Mouse (Mus musculus): Measurements from ENCODE around the gene Spin1.
A peak's percentile ranks its signal among the peaks of the same experiment; 100 is the strongest.
"Not testable (repeated sequence)": the region's sequence is repeated elsewhere in the genome, so short reads cannot be mapped to it uniquely, and the experiment has no call there.

Spin1 gene

GRCm38 (mm10) chr13:51095196-51095715, 5.4 kb upstream of the Spin1 start:
- DNase-seq: no peak

- DNase-seq: no peak
These were observed 4.0 kb upstream of the Spin1 start for GRCm38 (mm10) chr13:51096644-51097043.

- peak in 1 of 2 experiments; percentile 48 for DNase-seq
These were observed 984 bp upstream of the Spin1 start for GRCm38 (mm10) chr13:51099560-51100232.

GRCm38 (mm10) chr13:51101016-51101776, 516 bp downstream of the Spin1 start:
- peak; percentile 50 to 65 for DNase-seq

DNA sequence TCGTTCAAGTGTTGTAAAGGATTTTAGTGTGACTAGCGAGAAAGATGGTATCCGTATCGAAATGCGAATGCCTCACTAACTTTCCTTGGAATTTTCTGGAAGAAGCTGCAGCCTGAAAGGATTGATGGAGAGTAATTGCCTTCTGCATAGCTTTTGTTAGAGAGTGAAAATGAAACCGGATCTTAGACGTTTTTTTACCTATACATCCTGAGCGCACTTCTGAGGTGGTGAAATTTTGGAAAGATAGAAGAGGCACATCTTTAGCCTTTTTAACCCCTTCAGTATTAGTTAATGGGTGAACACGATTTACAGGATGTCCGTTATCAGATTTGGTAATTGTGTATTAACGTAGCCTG, 1.1 kb downstream of the Spin1 start:
- DNase-seq: no peak

- DNase-seq: no peak
These were observed 2.5 kb downstream of the Spin1 start for GRCm38 (mm10) chr13:51103111-51103725.

DNA sequence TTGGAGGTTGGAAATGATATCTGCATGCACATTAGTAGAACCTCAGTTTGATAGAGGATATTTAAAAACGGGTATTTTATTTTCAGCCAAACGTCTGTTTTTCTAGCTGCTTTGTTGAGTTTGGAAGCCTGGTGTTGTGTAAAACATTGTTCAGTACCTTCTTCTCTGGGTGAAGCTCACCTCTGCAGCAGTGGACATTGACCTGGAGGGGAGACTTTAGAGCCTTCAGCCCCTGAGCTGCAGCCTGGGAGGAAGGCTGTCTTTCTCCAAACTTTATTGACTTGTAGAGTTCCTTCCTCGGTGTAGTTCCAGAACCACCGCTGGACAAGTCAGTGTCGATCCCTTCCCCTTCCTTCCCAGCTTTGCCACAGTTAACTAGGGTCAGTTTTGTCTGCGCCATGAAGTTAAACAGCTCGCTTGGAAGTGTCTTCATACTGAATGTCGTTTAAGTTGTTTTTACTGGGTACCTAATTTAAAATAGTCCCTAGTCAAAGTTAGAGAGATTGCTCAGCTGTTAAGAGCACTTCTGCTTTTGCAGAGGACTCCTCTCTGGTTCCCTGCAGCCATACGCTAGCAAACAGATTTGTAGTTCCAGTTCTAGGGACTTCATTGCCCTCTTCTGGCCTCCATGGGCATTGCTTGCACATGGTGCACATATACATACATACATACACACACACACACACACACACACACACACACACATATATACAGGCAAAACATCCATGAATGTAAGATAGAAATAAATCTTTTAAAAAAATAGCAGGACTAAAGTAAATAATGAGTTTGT, 3.4 kb downstream of the Spin1 start:
- no peak for DNase-seq

- DNase-seq: no peak
These were observed 5.4 kb downstream of the Spin1 start for GRCm38 (mm10) chr13:51105861-51106655.

- DNase-seq: no peak
These were observed 6.1 kb downstream of the Spin1 start for GRCm38 (mm10) chr13:51106816-51107215.

GRCm38 (mm10) chr13:51109517-51109916, 8.8 kb downstream of the Spin1 start:
- DNase-seq: no peak

DNA sequence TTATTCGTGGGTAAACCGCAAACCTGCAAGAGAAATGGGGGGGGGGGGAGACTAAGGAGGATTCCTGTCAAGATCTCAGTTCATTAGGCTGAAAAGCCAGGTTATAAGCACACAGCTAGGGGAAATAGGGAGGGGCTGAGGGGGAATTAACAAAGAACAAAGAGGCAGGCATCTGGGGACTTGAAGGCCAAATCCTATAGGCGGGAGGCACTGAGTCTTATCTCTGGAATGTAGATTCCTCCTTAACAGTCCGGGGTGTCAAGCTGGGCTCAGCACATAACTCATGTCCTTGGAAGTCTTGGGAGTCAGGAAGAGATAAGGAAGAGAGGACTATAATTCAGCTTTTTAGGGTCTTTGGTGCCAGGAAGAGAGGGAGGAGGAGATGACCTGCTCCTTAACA, 13.7 kb downstream of the Spin1 start:
- DNase-seq: not testable (repeated sequence)

DNA sequence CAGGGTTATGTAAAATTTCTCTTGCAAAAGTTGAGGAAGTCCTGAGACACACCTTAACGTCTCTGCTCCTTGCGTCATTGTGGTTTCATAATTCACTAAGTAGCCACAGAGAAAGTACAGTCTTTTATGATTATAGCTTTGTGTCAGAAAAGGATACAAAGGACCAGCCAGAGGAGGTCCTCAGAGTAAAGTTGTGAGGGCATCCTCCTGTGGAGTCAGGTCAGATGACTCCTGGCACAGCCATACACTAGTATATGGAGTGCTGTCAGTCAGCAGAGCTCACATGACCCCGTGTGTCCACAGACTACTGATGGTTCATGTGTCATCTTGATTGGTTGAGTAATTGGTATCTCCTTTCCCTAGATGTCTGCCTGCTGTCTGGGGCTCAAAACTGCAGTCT, 15.1 kb downstream of the Spin1 start:
- no peak for DNase-seq

DNA sequence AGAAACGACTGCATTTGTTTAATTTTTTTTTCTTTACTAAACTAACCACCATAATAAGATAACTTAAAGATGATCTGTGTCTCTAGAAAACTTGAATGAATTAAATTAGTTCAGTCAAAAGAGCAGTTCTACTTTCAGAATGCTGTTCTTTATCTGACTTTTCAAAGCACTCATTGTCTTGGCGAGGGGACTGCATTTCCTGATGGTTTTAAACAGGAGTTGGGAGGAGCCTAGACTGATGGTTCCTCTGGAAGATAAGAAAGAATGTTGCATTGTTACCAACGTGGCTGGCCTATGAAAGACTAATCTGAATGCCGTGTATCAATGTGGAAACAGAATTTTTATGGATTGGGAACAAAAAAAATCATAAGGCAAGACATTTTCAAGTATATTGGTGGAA, 20.1 kb downstream of the Spin1 start:
- no peak for DNase-seq

- no peak for DNase-seq
These were observed 21.3 kb downstream of the Spin1 start for GRCm38 (mm10) chr13:51121966-51122365.

DNA sequence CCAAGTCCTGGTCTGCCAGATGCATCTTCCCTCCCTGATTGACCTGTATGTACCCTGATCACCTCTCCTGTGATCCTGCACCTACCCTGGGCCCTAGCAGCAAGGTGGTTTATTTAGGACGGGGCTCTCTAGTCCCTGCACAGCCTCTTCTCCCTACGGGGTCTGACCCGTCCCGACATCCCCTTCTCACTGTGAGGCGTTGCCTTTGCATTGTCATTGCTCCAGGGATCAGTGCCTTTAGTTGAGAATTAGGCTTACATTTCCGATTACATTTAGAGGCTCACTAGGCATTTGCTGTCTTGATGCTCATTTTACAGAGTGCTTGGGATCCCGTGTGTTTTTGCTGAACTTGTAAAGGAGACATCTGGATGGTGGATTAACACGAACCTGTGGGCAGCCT, 22.1 kb downstream of the Spin1 start:
- DNase-seq: no peak

- DNase-seq: no peak
These were observed 24.7 kb downstream of the Spin1 start for GRCm38 (mm10) chr13:51125357-51125756.

- no peak for DNase-seq
These were observed 27.2 kb downstream of the Spin1 start for GRCm38 (mm10) chr13:51127906-51128305.

DNA sequence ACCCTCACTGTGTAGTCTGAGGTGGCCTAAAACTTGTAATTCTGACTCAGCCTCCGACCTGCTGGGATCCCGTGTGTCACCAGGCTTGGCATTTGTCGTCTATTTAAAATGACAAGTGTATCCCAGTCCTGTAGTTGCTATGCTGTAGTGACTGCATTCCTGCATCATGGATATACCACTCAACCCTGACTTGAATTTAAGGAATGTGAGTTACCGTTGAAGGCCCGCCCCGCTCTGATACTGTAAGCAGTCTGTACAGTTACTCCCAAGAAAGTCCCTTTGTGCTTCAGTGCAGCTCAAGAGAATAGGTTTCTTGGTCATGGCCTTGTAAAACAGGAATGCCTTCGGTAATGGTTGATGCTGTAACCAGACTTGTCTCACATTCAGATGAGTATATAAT, 27.7 kb downstream of the Spin1 start:
- DNase-seq: no peak

DNA sequence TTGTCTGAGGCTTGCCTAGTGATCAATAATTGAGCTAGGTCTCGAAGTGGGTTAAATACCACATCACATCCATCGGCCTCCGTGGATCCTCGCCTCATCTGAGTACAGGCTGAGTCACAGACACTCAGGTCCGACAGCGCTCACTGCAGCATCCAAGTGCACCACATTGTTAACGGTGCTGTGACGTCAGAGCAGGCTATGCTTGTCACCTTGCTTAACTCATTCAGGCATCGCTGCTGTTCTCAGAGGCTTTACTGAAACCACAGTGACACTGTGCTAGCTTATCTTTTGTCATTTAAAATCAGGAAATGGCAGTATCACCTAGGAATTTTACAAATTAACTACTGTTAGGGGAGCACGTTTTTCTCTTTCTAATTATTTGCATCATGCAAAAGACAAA, 30.5 kb downstream of the Spin1 start:
- DNase-seq: no peak

- no peak for DNase-seq
These were observed 35.6 kb downstream of the Spin1 start for GRCm38 (mm10) chr13:51136315-51136714.

DNA sequence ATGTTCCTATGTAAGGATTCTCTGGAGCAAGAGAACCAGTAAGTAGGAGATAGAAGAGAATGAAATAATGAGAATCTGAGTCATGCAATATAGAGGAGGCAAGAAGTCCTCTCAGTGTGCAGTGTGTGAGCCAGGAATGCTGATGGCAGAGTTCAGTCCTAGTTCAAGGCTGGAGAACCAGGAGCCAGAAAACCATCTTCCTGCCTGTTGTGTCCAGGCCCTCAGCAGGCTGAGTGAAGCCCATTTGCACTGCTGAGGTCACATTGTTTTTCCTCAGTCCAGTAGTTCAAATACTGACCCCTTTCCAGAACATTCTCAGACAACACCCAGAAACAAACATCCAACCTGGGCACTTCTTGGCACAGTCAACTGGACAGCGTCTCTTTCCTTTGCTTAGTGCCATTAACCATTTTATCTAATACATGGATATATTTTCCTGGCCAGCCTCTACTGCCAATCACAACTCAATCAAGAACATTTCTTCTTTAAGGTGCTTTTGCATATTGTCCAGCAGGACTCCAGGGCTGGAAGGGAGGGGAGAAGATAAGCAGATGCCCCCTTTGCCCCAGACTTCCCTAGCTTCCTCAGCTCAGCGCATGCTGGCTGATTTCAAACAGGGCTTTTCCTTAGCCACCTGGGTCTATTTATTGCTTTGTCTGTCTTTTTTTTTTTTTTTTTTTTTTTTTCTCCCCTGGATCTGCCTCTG, 36.5 kb downstream of the Spin1 start:
- no peak for DNase-seq

GRCm38 (mm10) chr13:51137702-51138031, 37.0 kb downstream of the Spin1 start:
- DNase-seq: no peak
